Mouse (Mus musculus): ENCODE data around the gene Ano2. TPM values are rescaled to one million over a fixed set of nuclear protein-coding genes. Genes with fewer than 3 reads are reported as not detected.

Gene Ano2
- not detected for total RNA-seq (2021)
- long read RNA-seq, experiment 1 = 0 reads
- long read RNA-seq, experiment 2 = 0 reads

- no peak for DNase-seq
Observed at GRCm38 (mm10) chr6:125690057-125690703, at the start of gene Ano2. Gene Ano2 (plus strand): TSS chr6:125690419.

- no peak for DNase-seq
Observed at GRCm38 (mm10) chr6:125640486-125640885, 49.7 kb upstream of the Ano2 start.

- DNase-seq = no peak
Observed at GRCm38 (mm10) chr6:125641146-125641545, 49.1 kb upstream of the Ano2 start.

GRCm38 (mm10) chr6:125648964-125649363, 41.3 kb upstream of the Ano2 start:
- no peak for DNase-seq

GRCm38 (mm10) chr6:125651335-125651734, 38.9 kb upstream of the Ano2 start:
- DNase-seq = no peak

GRCm38 (mm10) chr6:125653416-125653815, 36.8 kb upstream of the Ano2 start:
- DNase-seq = no peak

GRCm38 (mm10) chr6:125656921-125657320, 33.3 kb upstream of the Ano2 start:
- DNase-seq = no peak

GRCm38 (mm10) chr6:125657966-125658365, 32.3 kb upstream of the Ano2 start:
- DNase-seq = no peak

GRCm38 (mm10) chr6:125661106-125661877, 28.9 kb upstream of the Ano2 start:
- DNase-seq = no peak

- no peak for DNase-seq
Observed at GRCm38 (mm10) chr6:125663906-125664305, 26.3 kb upstream of the Ano2 start.

GRCm38 (mm10) chr6:125671835-125672234, 18.4 kb upstream of the Ano2 start:
- DNase-seq = no peak

GRCm38 (mm10) chr6:125678492-125678891, 11.7 kb upstream of the Ano2 start:
- DNase-seq = no peak

GRCm38 (mm10) chr6:125680613-125681012, 9.6 kb upstream of the Ano2 start:
- DNase-seq = no peak

- DNase-seq = no peak
Observed at GRCm38 (mm10) chr6:125685420-125685819, 4.8 kb upstream of the Ano2 start.

- DNase-seq = no peak
Observed at GRCm38 (mm10) chr6:125687986-125688385, 2.2 kb upstream of the Ano2 start.

GRCm38 (mm10) chr6:125701146-125701545, 10.9 kb downstream of the Ano2 start:
- DNase-seq = no peak

- no peak for DNase-seq
Observed at GRCm38 (mm10) chr6:125711261-125711660, 21.0 kb downstream of the Ano2 start.

GRCm38 (mm10) chr6:125726408-125726807, 36.2 kb downstream of the Ano2 start:
- DNase-seq = no peak

GRCm38 (mm10) chr6:125727484-125727911, 37.3 kb downstream of the Ano2 start:
- DNase-seq = no peak

GRCm38 (mm10) chr6:125729471-125729870, 39.3 kb downstream of the Ano2 start:
- DNase-seq = no peak

- no peak for DNase-seq
Observed at GRCm38 (mm10) chr6:125729986-125730535, 39.8 kb downstream of the Ano2 start.

- no peak for DNase-seq
Observed at GRCm38 (mm10) chr6:125737511-125738285, 47.5 kb downstream of the Ano2 start.
